Mouse (Mus musculus): ENCODE measurements at regions not wholly inside any gene's neighbourhood (a gene's known extent, or its start where the extent isn't known, plus 50 kb on each side); places are given as distances from the start of the nearest gene placed in this dataset.

DNA sequence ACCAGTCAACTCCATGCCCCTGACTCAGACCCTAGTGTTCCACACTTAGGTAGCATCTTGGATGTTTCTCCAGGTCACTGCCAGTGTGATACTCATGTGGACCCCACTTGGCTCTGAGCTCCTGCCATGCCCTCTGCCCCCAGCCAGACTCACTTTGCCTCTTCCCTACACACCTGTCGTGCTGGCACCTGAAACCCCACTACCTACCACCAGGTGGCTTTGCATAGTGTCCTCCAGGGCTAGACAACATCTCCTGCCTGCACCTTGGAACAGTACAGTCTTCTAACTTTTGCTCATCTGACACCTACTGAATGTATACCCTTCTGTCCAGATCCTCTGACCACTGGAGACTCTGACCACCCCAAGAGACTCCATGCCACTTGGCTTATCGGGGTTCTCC is 80.6 kb downstream of the Fam53a start:
- DNase-seq (ENCODE audit: low read depth, low spot score), result no peak

DNA sequence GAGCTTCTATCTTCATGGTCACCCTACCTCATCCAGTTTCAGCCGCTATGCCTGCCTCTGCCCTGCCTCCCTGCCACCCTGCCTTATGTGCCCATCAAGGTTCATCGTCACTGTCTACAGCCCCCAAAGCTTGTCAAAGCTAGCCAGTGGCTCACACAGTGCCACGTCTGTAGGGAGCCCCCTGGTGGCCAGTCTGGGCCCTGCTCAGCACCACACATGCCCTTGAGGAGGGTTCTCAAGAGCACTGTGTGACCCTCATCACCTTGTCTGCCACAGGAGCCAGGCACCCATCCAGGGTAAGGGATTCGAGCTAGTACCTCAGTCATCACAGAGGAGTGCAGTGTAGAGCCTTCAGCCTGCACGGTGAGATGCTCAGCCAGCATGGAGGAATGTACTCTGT is 86.1 kb downstream of the Fam53a start:
- peak; percentile 20 for DNase-seq (ENCODE audit: low read depth, low spot score)

DNA sequence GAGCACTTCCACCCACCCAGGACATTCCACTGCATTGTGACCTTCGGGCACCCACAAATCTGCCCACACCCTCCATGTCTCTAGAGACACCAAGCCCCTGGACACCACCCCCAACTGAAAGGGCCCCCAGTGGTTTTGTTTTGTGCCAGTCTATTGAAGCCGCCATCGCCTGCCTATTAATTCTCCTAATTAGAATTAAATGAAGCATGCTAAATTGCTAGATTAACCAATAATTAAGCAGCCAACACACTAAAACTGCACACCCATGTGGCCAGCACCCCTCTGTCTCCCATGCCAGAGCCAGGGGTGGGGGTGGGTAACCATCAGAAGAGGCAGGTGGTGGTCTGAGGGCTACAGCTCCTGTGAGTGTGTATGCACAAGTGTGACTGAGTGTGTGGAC is 86.8 kb downstream of the Fam53a start:
- no peak for DNase-seq (ENCODE audit: low read depth, low spot score)

DNA sequence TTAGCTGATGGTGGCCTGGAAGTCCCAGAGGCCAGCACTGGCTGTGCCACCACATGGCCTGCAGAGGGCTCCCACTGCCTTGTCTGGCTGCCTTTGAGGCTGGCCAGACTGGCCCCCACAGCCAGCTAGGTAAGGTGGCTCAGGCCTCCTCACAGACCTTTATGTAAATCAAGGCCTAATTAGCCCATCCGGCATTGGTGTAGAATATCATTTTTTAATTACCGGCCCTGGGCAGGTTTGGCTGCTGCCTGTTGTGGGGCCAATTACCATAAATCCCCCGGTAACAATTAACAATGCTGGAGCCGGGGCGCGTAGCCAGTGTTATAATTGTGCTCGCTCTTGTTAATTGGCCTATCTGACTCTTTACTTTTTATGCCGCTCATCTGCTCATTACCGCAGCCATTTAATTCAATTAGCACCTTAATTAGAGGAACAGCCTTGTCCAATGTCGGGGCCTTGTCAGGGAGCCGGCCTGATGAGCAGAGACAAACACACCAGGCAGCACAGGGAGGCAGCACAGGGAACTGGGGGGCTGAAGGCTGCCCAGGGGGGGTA is 87.4 kb downstream of the Fam53a start:
- DNase-seq (ENCODE audit: low read depth, low spot score), result no peak

DNA sequence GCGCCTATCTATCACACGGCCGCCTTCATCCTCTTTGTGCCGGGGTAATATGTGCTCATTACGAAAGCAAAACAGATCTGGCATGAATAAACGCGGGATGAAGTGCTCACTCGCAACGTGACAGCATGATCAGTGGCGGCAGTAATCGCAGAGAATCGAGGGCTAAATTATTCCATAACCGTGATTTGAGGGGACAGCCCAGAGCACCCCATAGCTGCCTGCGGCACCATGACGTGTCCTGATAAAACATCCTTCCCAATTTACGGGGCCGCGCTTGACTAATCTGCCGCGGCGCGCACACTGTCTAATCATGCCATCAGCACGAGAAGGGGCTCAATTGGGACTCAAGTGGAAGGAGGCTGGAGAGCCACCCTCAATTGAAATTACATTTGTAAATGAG is 89.2 kb downstream of the Fam53a start:
- no peak for DNase-seq (ENCODE audit: low read depth, low spot score)

DNA sequence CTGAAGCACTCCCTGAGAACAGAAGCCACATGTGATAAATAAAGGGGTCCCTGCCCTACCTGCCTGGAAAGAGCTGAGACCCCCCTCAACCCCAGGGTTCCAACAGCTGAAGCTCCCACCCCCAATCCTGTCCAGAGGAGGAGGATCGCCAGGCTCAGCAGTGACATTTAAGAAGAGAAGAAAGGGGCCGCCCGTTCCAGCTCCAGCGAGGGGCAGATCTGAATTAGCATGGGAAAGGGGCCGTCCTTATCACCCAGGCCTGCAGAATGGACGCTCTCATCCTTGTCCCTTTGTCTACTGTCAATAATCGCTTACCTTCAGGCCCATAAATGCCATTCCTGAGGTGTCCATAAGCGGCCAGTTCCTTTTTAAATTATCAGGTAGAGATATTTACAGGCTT is 92.0 kb downstream of the Fam53a start:
- DNase-seq (ENCODE audit: low read depth, low spot score), result no peak

DNA sequence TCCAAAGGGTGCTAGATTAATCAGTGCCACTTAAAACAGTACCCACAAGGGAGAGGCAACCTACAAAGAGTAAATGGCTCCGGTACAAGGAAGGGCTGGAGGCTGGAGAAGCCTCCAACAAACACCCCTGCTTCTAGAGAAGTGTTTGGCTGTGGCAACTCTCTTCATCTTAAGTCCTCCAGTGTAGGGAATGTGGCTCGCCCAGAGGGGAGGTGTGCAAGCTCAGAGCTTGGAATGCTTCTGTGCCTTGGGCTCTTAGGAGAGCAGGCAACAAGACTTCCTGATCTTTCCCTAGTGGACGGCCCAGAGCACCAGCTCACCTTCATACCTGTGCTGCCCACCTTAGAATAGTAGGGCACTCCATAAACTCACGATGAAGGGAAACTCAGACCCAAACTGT is 92.4 kb downstream of the Fam53a start:
- DNase-seq (ENCODE audit: low read depth, low spot score), result no peak

DNA sequence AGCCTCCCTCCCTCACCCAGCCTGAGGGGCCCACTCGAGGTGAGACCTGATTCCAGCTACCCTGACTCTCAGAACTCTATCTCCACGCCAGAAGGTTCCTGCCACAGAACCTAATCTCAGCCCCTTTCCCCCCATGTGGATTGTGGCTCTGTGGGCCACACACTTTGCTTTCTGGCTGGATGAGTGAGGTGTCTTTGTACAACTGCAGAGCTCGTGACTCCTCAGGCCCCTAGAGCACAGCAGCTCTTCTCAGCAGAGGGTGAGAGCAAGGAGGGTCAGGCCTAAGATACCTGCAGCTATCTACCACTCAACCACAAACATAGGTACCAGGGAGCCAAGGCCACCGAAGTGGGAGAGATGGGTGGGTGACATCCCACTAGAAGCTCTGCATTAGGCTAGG is 93.2 kb downstream of the Fam53a start:
- no peak for DNase-seq (ENCODE audit: low read depth, low spot score)

DNA sequence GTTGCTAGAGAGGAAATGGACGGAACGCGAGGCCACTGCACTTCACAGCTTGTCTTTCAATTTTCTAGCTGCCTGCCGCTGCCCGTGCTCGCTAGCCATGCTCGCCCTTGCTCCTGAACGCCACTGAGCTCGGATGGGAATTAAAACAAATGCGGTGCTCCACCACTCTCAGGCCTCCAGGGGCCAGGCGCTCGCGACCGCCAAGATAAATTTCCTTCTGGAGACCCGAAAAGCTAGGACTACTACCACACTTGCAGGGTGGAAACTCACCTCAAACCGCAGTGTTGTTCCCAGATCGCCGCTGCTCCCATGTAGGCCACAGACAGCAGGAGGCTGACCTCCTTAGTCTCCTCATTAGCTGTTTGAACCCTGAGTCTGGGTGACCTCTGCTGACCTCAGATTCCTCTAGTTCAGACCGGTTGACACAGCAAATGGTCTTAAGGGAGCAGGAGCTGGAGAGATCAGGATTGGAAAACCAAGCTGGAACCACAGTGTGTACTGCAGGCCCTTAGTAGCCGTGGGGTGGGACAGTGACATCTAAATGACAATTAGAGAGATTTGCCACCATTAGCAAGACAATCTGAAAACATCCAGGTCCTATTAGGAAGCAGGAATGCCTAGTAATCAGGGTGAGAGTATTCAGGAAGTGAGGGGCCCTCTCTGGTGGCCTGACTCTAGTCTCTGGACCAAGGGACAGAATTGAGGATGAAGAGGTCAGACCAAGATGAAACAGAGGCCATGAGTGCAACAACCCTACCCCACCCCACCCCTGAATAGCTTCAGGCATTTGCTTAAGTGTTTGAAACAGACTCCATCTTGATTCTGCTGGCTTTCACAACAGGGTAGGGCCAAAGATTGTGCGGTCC is 94.1 kb downstream of the Fam53a start:
- DNase-seq (ENCODE audit: low read depth, low spot score), result no peak

DNA sequence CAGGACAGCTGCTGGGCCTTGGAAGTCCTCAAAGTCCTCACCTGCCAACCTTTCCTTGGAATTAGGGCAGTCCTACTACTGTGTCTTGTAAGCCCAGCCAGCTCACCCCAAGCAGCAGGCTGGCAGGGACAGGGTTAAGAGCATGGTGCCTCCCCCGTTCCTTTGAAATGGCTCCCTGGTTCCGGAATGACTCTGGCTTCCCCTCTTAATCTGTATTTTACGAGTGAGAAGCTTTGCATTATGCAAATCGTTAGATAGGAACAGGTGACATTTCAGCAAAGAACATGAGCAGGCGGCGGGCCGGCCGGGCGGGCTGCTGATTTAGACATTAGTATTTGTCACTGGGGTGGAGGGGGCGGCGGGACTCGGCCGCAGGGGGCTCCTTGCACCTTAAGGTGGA is 95.1 kb downstream of the Fam53a start:
- no peak for DNase-seq (ENCODE audit: low read depth, low spot score)

DNA sequence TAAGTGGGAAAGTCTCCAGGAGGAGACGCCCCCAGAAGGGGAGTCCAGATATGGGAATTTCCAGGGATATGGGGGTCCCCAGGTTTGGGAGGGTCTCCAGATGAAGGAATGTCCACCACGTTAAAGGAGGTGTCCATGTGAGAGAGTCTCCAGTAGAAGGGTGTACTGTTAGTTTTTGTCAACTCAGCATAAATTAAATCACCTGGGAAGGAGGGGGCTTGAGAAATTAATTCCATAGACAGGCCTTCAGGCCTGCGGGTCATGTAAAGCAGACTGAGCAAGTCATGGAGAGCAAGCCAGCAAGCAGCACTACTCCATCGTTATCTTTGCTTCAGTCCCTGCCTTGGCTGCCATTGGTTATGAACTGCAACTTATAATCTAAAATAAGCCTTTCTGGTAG is 96.2 kb downstream of the Fam53a start:
- DNase-seq (ENCODE audit: low read depth, low spot score), result no peak

DNA sequence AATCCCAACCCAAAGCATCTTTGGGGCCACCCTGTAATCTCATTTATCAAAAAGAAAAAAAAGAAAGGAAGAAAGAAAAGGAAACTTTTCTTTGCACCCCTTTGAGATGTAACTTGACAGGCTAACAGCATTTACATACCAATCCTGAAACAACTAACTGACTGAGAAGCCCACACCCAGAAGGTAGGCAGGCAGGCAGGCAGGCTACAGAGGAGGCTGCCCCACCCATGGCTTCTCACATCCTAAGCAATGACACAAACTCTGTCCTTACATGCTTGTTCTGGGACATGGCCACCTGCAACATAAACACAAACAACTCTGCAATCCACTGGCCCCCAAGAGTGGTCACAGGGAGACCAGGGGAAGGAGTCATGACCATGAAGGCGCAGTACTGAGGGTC is 97.5 kb upstream of the Nkx1-1 start:
- no peak for DNase-seq (ENCODE audit: low read depth, low spot score)

DNA sequence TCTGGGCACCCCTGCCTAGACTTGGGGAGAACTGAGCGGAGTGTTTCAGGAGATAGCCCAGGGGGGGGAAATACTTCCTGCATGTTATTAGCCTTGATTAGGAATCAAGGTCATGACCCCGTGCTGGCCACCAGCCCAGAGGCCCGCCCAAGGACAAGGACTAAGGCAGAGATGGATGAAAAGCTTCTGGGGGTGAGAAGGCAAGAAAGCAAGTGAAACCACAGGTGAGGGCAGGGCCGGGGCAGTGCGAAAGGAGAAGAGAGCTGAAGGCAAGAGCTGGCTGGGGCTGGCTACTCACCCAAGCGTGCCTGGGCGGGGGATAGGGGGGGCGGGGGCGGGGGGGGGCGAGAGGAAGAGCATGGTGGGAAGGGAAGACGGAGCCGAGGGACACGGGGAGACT is 96.0 kb upstream of the Nkx1-1 start:
- DNase-seq (ENCODE audit: low read depth, low spot score), result no peak

DNA sequence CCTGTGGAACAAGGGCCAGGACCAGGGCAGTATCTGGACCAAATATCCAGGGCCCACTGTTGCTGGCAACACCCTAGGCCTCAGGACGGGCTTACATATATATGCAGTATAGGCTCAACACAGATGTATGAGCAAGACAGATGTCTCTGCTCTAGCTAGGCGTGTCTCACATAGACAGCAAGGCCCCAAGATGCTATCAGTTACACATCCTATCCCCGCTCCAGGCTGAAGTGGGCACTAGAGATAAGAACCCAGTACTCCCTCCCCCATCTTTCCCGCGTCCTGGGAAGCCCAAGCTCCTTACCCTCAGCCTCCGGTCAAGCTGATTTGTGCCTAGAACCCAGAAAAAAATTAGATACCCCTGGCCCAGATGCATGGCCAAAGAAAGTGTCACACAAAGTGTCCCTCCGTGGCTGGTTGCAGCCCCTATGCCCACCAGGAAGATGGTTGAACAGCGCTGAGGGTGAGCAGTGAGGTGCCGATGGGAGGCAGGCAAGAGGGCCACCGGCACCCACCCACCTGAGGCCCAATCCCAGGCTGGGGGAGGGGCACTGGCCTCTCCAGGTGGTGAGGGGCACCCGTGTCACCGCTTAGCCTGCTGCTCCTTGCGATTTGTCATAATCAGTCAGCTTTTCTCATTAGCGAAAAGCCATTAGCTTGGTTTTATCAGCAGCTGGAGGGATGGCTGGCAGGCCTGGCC is 95.3 kb upstream of the Nkx1-1 start:
- DNase-seq (ENCODE audit: low read depth, low spot score), result no peak

DNA sequence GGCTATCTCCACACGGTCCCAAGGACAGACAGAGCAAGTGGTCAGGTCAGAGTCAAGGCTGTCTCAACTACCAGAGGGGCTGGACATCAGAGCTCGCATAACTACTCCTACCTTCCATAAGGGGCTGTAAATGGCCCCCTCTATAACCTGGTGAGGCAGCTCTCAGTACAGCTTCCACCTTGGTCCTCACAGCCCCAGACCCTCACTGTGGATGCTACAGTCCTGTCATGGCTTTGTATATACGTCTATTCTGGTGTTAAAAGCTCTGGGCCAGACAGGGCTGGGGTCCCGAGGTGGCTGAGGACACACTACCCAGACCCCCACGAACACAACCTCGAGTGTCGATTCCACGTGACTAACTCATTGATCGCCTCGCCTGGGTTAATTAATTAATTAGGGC is 94.0 kb upstream of the Nkx1-1 start:
- no peak for DNase-seq (ENCODE audit: low read depth, low spot score)

DNA sequence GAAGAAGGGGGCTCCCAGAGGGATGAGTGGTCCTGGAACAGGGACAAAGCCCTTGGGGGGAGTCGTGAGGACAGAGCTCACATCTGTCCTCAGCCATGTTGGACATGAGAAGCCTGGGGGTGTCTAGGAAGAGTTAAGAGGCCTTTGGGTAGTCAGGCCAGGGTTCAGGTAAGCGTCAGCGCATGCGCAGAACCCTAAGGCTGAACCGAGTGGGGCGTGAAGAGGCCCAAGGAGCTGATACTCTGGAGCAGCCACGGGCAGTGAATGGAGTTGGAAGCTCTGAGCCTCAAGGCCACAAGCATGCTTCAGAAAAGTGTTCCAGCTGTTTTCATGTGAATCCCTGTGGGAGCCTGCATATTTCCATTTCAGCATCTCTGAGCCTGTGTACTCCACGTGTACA is 93.5 kb upstream of the Nkx1-1 start:
- DNase-seq (ENCODE audit: low read depth, low spot score), result no peak

DNA sequence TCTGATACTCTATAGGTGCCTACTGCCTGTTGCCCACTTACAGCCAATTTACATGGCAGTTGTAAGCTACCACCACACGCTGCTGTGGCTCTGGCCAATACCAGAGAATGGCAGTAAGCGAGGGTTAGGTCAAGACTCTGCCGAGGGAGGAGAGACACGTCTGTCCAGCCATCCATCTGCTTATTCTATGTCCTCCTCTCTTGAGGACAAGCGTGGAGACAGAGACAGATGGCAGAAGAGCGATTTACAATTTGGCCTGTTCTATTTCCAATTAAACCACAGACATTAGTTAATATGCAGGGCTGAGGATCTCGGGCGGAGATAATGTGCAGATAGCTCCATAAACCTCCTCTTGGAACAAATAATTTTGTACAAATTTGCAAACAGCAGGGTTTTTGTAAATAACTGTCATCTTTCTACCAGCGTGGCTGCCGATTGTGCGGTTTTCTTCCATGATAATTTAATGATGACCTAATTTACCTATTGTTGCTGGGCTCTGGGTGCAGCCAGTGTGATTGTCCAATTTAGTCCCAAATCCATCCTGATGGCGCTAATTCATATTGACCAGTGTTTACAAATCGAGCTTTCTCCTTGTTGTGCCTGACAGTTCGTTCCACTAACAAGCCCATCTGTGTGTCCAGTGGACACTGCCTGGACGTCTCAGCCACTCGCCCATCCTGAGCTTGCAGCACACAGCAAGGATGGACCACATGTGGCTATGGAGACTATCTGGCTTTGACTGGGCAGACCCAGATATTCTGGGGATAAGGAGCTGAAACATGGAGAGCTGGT is 88.4 kb upstream of the Nkx1-1 start:
- DNase-seq (ENCODE audit: low read depth, low spot score), result no peak

DNA sequence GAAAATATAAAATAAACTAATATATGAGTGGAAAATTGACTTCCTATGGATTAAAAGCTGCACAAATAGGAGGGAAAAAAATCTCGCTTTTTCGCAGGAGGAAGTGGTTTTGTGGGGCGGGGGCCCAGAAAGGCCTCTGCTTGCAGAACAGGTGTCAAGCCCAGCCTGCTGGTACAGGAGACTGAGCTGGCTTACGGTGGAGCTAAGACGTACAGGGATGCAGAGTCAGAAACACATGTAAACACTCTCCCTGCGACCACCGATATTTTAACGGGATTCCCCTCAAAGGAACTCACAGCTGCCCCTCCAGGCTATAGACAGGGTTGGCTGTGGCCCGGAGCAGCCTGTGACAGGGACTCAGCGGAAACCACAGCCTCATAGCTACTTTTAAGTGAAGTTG is 87.1 kb upstream of the Nkx1-1 start:
- DNase-seq (ENCODE audit: low read depth, low spot score), result no peak

DNA sequence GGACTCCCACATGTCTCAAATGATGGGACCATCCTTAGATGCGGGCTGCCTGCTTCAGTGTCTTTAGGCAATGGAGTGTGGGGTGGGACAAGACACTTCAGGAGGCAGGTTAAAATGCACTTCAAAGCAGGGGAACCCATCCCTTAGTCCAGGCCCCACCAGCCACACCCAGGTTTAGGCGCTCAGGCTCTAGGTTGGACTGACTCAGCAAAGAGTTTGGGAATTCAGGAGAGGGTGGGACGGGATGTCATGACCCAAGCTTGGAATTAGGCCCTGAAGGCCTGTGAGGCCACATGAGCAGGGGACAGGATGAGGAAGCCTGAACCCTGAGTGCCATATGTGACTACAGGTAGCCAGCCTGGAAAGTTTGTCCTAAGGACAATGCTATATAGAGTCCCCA is 85.6 kb upstream of the Nkx1-1 start:
- DNase-seq (ENCODE audit: low read depth, low spot score), result no peak

DNA sequence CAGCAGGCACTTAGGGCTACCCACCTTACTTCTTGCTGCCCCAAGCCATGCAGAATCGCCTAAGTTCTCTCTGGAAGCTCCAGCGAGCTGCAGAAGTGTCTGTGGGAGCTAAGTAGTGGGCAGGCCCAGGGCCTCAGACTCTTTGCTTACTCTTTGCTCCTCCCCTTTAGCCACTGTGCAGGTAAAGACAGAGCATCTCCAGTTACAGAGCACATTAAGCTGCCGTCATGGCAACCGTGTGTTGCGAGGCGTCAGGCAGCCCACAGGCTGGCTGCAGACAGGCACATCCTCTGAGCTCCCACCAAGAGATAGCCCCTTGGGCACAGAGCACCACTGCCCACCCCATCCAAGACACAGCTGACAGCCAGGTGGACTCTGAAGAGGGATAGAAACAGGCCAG is 85.1 kb upstream of the Nkx1-1 start:
- no peak for DNase-seq (ENCODE audit: low read depth, low spot score)

DNA sequence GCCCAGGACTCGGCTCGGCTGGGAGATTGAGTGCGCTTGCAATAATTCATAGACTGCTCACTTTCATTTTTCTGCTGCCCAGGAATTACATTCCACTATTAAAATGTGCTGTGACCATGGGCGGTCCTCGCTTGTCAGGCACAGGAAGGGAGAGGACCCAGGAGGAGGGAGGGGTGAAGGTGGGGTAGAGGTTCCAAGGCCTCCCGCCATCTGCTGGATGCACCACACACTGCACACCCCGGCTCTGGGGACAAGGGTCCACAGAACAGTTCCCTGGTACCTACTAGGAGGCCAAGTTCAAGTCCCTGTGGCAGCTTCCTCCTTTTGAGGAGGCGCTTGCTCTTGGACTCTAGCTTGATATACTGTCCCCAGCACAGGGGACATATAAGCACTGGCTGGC is 83.8 kb upstream of the Nkx1-1 start:
- DNase-seq (ENCODE audit: low read depth, low spot score), result no peak

DNA sequence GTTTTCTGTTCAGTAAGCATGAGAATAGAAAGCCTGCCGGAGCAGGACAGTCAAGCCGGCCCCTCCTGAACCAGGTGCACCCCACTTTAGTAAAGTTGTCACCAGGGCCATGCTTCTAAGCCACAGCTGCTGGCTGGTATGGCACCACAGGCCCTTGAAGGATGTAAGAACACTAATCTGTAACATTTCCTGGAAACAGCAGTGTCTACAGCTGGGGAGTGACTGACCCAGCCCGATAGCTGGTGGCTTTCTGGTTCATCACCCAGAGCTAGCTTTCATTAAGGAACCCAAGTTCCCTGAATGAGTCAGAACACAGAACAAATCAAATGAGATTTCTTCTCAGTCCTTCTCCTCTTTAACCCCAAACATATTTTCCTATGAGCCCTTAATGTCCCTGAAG is 82.4 kb upstream of the Nkx1-1 start:
- DNase-seq (ENCODE audit: low read depth, low spot score), result no peak

Data from retina, adult 2 months (tissue).